Mouse (Mus musculus) left cerebral cortex, adult 6 months (tissue): ENCODE measurements around the gene Zfp691. TPM values are rescaled to one million over a fixed set of nuclear protein-coding genes. Genes with fewer than 3 reads are reported as not detected.

Experiments
- long read RNA-seq, 2 experiments: library from polyadenylated mRNA; unstranded; transcript quantifications; one replicate each; pipeline ENCODE4 v2.0.0; 2019 to 2020
- polyA plus RNA-seq: library from polyadenylated mRNA; unstranded; fragments of <200 nt; fragmentation: Nextera tagmentation; gene quantifications from 2 replicates; pipeline ENCODE4 v1.2.3, GENCODE M21; 2021

The Zfp691 gene
- 8.6 and 13.2 TPM in 2 replicates for polyA plus RNA-seq
- long read RNA-seq, experiment 1, partial matches to known transcripts = 0 of 1 reads
- long read RNA-seq, experiment 1, other reads (novel, unspliced or antisense) = 0 of 1 reads
- long read RNA-seq, experiment 2, partial matches to known transcripts = 0 of 28 reads
- long read RNA-seq, experiment 2, other reads (novel, unspliced or antisense) = 27 of 28 reads

GRCm38 (mm10) chr4:119173851-119174453 is at the start of gene Zfp691:
TSS of gene Zfp691 (minus strand) at chr4:119174195.

GRCm38 (mm10) chr4:119218169-119218568 is 44.2 kb upstream of the Zfp691 start, which contains the start of gene Tmem269:
TSS of gene Tmem269 (minus strand) at chr4:119218217.

GRCm38 (mm10) chr4:119194909-119195581 is 21.1 kb upstream of the Zfp691 start, which contains the start of gene Svbp:
TSS of gene Svbp (plus strand) at chr4:119195306.

DNA sequence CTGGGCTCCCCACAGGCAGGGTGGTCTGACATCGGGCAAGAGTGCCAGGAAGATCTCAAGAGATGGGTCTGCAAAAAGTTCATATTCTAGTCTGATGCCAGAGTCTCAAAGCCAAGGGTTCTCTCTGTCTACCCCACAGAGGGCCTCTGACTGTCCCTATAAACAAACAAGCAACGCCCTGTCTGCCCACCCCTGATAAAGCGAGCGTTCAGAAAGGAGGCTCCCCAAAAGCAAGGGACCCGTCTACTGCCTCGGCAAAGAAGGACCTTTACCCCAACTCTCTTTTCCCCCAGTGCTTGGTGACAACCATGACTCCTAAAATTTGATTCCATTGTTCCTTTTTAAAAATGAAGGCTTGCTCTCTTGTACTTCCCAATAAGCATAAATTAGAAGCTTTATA is 15.9 kb upstream of the Zfp691 start, which contains the start of gene Ermap:
TSS of gene Ermap (minus strand) at position 148 of the 400 bp plus-strand sequence.

Other genes with a start within 250 kb of the Zfp691 start
- gene Olfr1328, start 235.6 kb downstream of the Zfp691 start, polyA plus RNA-seq = not detected in 2 replicates
- gene Lao1, start 212.6 kb downstream of the Zfp691 start, polyA plus RNA-seq = not detected in 2 replicates
- 14.0 and 23.4 TPM in 2 replicates for gene Slc2a1, start 65.5 kb downstream of the Zfp691 start, polyA plus RNA-seq
- gene Ermap, start 15.8 kb upstream of the Zfp691 start, polyA plus RNA-seq = 0.18 and 0.22 TPM in 2 replicates
- gene Svbp, start 21.1 kb upstream of the Zfp691 start, polyA plus RNA-seq = 75.1 and 79.5 TPM in 2 replicates
- 0.47 and 0.51 TPM in 2 replicates for gene Tmem269, start 44.0 kb upstream of the Zfp691 start, polyA plus RNA-seq
- gene AU022252, start 58.5 kb upstream of the Zfp691 start, polyA plus RNA-seq = 19.5 and 21.6 TPM in 2 replicates
- gene P3h1, start 58.7 kb upstream of the Zfp691 start, polyA plus RNA-seq = 2.5 TPM in 2 replicates
- gene Cldn19, start 81.2 kb upstream of the Zfp691 start, polyA plus RNA-seq = 0.29 TPM in 2 replicates
- 35.2 and 201 TPM in 2 replicates for gene Ybx1, start 120.4 kb upstream of the Zfp691 start, polyA plus RNA-seq
- gene Ppih, start 146.4 kb upstream of the Zfp691 start, polyA plus RNA-seq = 32.2 and 40.0 TPM in 2 replicates
- gene Ccdc30, start 241.3 kb upstream of the Zfp691 start, polyA plus RNA-seq = 9.3 and 9.8 TPM in 2 replicates
- gene Ppcs, start 248.2 kb upstream of the Zfp691 start, polyA plus RNA-seq = 13.6 and 18.8 TPM in 2 replicates
- gene Zmynd12, start 248.6 kb upstream of the Zfp691 start, polyA plus RNA-seq = 0.50 TPM in 1 of 2 replicates, not detected in the other